Mouse (Mus musculus): ENCODE results near the gene Grin2a. TPM values are rescaled to one million over a fixed set of nuclear protein-coding genes. Genes with fewer than 3 reads are reported as not detected.

Gene Grin2a
- not detected for total RNA-seq (2018; cell fraction: chromatin; rRNA removed)
- not detected for total RNA-seq (2018; cell fraction: cytosol; rRNA removed)
- total RNA-seq (2018; cell fraction: nucleus; rRNA removed) = not detected
- polyA plus RNA-seq (2018) = not detected in 3 replicates

GRCm38 (mm10) chr16:9994951-9995813 lies at the start of gene Grin2a:
Gene Grin2a (minus strand): TSS chr16:9995560.
- Histone ChIP-seq H3K79me2 (ENCODE audit: inconsistent target) (no peaks in the 10 kb centered on the region), H3K4me3 (ENCODE audit: inconsistent target) (no peak within 1 kb of the TSS), H3K36me3 (ENCODE audit: inconsistent target) (no peaks in the 10 kb centered on the region), H3K27ac (no peak within 1 kb of the TSS)
- WGBS (ENCODE audit: missing documents) = 5% methylated on average over 64 of the region's 69 CpGs

- Histone ChIP-seq H3K36me3 (ENCODE audit: inconsistent target) (no peaks in the 10 kb centered on the region), H3K4me3 (ENCODE audit: inconsistent target) (no peak overlapping the region), H3K79me2 (ENCODE audit: inconsistent target) (no peaks in the 10 kb centered on the region), H3K27ac (no peak overlapping the region)
- WGBS (ENCODE audit: missing documents) = 65% methylated on average over 7 of the region's 7 CpGs
These were observed 40.3 kb upstream of the Grin2a start for GRCm38 (mm10) chr16:10035582-10036215.

- no peak overlapping the region for H3K4me3 ChIP-seq (ENCODE audit: inconsistent target)
- no peak overlapping the region for H3K27ac ChIP-seq
- 82% methylated on average over 4 of the region's 4 CpGs for WGBS (ENCODE audit: missing documents)
- no peaks in the 10 kb centered on the region for H3K36me3 ChIP-seq (ENCODE audit: inconsistent target)
- H3K79me2 ChIP-seq (ENCODE audit: inconsistent target) = no peaks in the 10 kb centered on the region
These were observed 38.1 kb upstream of the Grin2a start for GRCm38 (mm10) chr16:10033416-10033979.

GRCm38 (mm10) chr16:10031891-10032290 lies 36.5 kb upstream of the Grin2a start:
- Histone ChIP-seq H3K36me3 (ENCODE audit: inconsistent target) (no peaks in the 10 kb centered on the region), H3K27ac (no peak overlapping the region), H3K4me3 (ENCODE audit: inconsistent target) (no peak overlapping the region), H3K79me2 (ENCODE audit: inconsistent target) (no peaks in the 10 kb centered on the region)

- H3K79me2 ChIP-seq (ENCODE audit: inconsistent target) = no peaks in the 10 kb centered on the region
- H3K36me3 ChIP-seq (ENCODE audit: inconsistent target) = no peaks in the 10 kb centered on the region
- H3K27ac ChIP-seq = no peak overlapping the region
- 41% methylated on average over 6 of the region's 6 CpGs for WGBS (ENCODE audit: missing documents)
- H3K4me3 ChIP-seq (ENCODE audit: inconsistent target) = no peak overlapping the region
These were observed 31.4 kb upstream of the Grin2a start for GRCm38 (mm10) chr16:10026741-10027140.

GRCm38 (mm10) chr16:10009743-10010142 lies 14.4 kb upstream of the Grin2a start:
- H3K36me3 ChIP-seq (ENCODE audit: inconsistent target) = no peaks in the 10 kb centered on the region
- H3K4me3 ChIP-seq (ENCODE audit: inconsistent target) = no peak overlapping the region
- WGBS (ENCODE audit: missing documents) = 67% methylated on average over 1 of the region's 1 CpGs
- no peaks in the 10 kb centered on the region for H3K79me2 ChIP-seq (ENCODE audit: inconsistent target)
- no peak overlapping the region for H3K27ac ChIP-seq

GRCm38 (mm10) chr16:10005606-10006005 lies 10.2 kb upstream of the Grin2a start:
- Histone ChIP-seq H3K27ac (no peak overlapping the region), H3K79me2 (ENCODE audit: inconsistent target) (no peaks in the 10 kb centered on the region), H3K4me3 (ENCODE audit: inconsistent target) (no peak overlapping the region), H3K36me3 (ENCODE audit: inconsistent target) (no peaks in the 10 kb centered on the region)
- 86% methylated on average over 5 of the region's 5 CpGs for WGBS (ENCODE audit: missing documents)

GRCm38 (mm10) chr16:10004096-10004495 lies 8.7 kb upstream of the Grin2a start:
- H3K79me2 ChIP-seq (ENCODE audit: inconsistent target) = no peaks in the 10 kb centered on the region
- H3K36me3 ChIP-seq (ENCODE audit: inconsistent target) = no peaks in the 10 kb centered on the region
- no peak overlapping the region for H3K27ac ChIP-seq
- H3K4me3 ChIP-seq (ENCODE audit: inconsistent target) = no peak overlapping the region
- 93% methylated on average over 4 of the region's 4 CpGs for WGBS (ENCODE audit: missing documents)

- no peak overlapping the region for H3K27ac ChIP-seq
- no peaks in the 10 kb centered on the region for H3K36me3 ChIP-seq (ENCODE audit: inconsistent target)
- H3K79me2 ChIP-seq (ENCODE audit: inconsistent target) = no peaks in the 10 kb centered on the region
- no peak overlapping the region for H3K4me3 ChIP-seq (ENCODE audit: inconsistent target)
- WGBS (ENCODE audit: missing documents) = 31% methylated on average over 1 of the region's 1 CpGs
These were observed 7.6 kb upstream of the Grin2a start for GRCm38 (mm10) chr16:10003001-10003400.

GRCm38 (mm10) chr16:10001601-10002000 lies 6.2 kb upstream of the Grin2a start:
- no peaks in the 10 kb centered on the region for H3K36me3 ChIP-seq (ENCODE audit: inconsistent target)
- no peak overlapping the region for H3K4me3 ChIP-seq (ENCODE audit: inconsistent target)
- H3K27ac ChIP-seq = no peak overlapping the region
- H3K79me2 ChIP-seq (ENCODE audit: inconsistent target) = no peaks in the 10 kb centered on the region
- WGBS (ENCODE audit: missing documents) = no CpG with 5 or more reads among the region's 1 CpGs

- Histone ChIP-seq H3K79me2 (ENCODE audit: inconsistent target) (no peaks in the 10 kb centered on the region), H3K36me3 (ENCODE audit: inconsistent target) (no peaks in the 10 kb centered on the region), H3K4me3 (ENCODE audit: inconsistent target) (no peak overlapping the region), H3K27ac (no peak overlapping the region)
- 69% methylated on average over 5 of the region's 5 CpGs for WGBS (ENCODE audit: missing documents)
These were observed 4.6 kb upstream of the Grin2a start for GRCm38 (mm10) chr16:9999926-10000325.

GRCm38 (mm10) chr16:9997931-9998330 lies 2.6 kb upstream of the Grin2a start:
- Histone ChIP-seq H3K36me3 (ENCODE audit: inconsistent target) (no peaks in the 10 kb centered on the region), H3K4me3 (ENCODE audit: inconsistent target) (no peak overlapping the region), H3K27ac (no peak overlapping the region), H3K79me2 (ENCODE audit: inconsistent target) (no peaks in the 10 kb centered on the region)

- Histone ChIP-seq H3K36me3 (ENCODE audit: inconsistent target) (no peaks in the 10 kb centered on the region), H3K27ac (no peak overlapping the region), H3K4me3 (ENCODE audit: inconsistent target) (no peak overlapping the region), H3K79me2 (ENCODE audit: inconsistent target) (no peaks in the 10 kb centered on the region)
- WGBS (ENCODE audit: missing documents) = 17% methylated on average over 5 of the region's 13 CpGs
These were observed 452 bp upstream of the Grin2a start for GRCm38 (mm10) chr16:9995814-9996210.

- Histone ChIP-seq H3K4me3 (ENCODE audit: inconsistent target) (no peak overlapping the region), H3K27ac (no peak overlapping the region), H3K36me3 (ENCODE audit: inconsistent target) (no peaks in the 10 kb centered on the region), H3K79me2 (ENCODE audit: inconsistent target) (no peaks in the 10 kb centered on the region)
- 5% methylated on average over 43 of the region's 51 CpGs for WGBS (ENCODE audit: missing documents)
These were observed 1.1 kb downstream of the Grin2a start for GRCm38 (mm10) chr16:9994041-9994950.

All from macrophage (primary cell).